Mouse (Mus musculus): ENCODE results near the gene Tnfsf14.

GRCm38 (mm10) chr17:57148994-57149803 lies 44.8 kb downstream of the Tnfsf14 start, which contains the start of gene Cd70:
- TF ChIP-seq CTCF (IDR thresholded peaks at IDR 0.05; ENCODE audit: borderline replicate concordance, insufficient read depth, low read depth, low read length) (no peak), POLR2A (IDR thresholded peaks at IDR 0.05; ENCODE audit: borderline replicate concordance, insufficient read depth, low read length) (no peak)

Data from cerebellum, adult 2 months (tissue).